Mouse (Mus musculus): Measurements from ENCODE around the gene Il17re. TPM values are rescaled to one million over a fixed set of nuclear protein-coding genes. Genes with fewer than 3 reads are reported as not detected.

The Il17re gene
- total RNA-seq, 2 experiments from 2014 or later, result 0.26 to 0.30 TPM

- no peak for DNase-seq (ENCODE audit: low spot score)
These were observed 25.4 kb downstream of the Il17re start for GRCm38 (mm10) chr6:113483729-113484128.

GRCm38 (mm10) chr6:113487125-113487576 lies 28.9 kb downstream of the Il17re start:
- peak; percentile 63 for DNase-seq (ENCODE audit: low spot score)

- DNase-seq (ENCODE audit: low spot score), result no peak
These were observed 31.1 kb downstream of the Il17re start for GRCm38 (mm10) chr6:113489410-113489809.

- DNase-seq (ENCODE audit: low spot score), result no peak
These were observed 34.0 kb downstream of the Il17re start for GRCm38 (mm10) chr6:113492101-113492864.

- peak; percentile 66 for DNase-seq (ENCODE audit: low spot score)
These were observed 36.0 kb downstream of the Il17re start for GRCm38 (mm10) chr6:113494258-113494788.

- DNase-seq (ENCODE audit: low spot score), result no peak
These were observed 36.9 kb downstream of the Il17re start for GRCm38 (mm10) chr6:113495071-113495675.

GRCm38 (mm10) chr6:113499346-113499745 lies 41.1 kb downstream of the Il17re start:
- DNase-seq (ENCODE audit: low spot score), result no peak

- DNase-seq (ENCODE audit: low spot score), result no peak
These were observed 43.3 kb downstream of the Il17re start, which contains the start of gene Prrt3 for GRCm38 (mm10) chr6:113501388-113502084. Gene Prrt3, minus strand, starts transcription at chr6:113501931.

- DNase-seq (ENCODE audit: low spot score), result no peak
These were observed 44.5 kb downstream of the Il17re start for GRCm38 (mm10) chr6:113502801-113503200.

GRCm38 (mm10) chr6:113505689-113506088 lies 47.4 kb downstream of the Il17re start:
- DNase-seq (ENCODE audit: low spot score), result no peak

GRCm38 (mm10) chr6:113507130-113507529 lies 48.8 kb downstream of the Il17re start:
- no peak for DNase-seq (ENCODE audit: low spot score)

GRCm38 (mm10) chr6:113508272-113508946 lies 50.1 kb downstream of the Il17re start:
- DNase-seq (ENCODE audit: low spot score), result peak; percentile 81

- DNase-seq (ENCODE audit: low spot score), result peak; percentile 63
These were observed 50.6 kb downstream of the Il17re start for GRCm38 (mm10) chr6:113508947-113509280.

GRCm38 (mm10) chr6:113513944-113514343 lies 55.7 kb downstream of the Il17re start:
- DNase-seq (ENCODE audit: low spot score), result no peak

GRCm38 (mm10) chr6:113514600-113514999 lies 56.3 kb downstream of the Il17re start:
- no peak for DNase-seq (ENCODE audit: low spot score)

GRCm38 (mm10) chr6:113517434-113518080 lies 59.3 kb downstream of the Il17re start:
- DNase-seq (ENCODE audit: low spot score), result no peak

Small RNAs within 50 kb of the gene (microRNA-seq; reads per million reads assigned to microRNA genes)
- not detected for gene Gm24387

Other genes starting within 250 kb of the Il17re start
- gene Mtmr14, start 220.6 kb upstream of the Il17re start, total RNA-seq (2021), result 10 to 100 TPM; 12.5 to 14.2 TPM
- under 1 TPM in 1 of 2 experiments, not detected in 1; 0.26 TPM for gene Cpne9, start 176.2 kb upstream of the Il17re start, total RNA-seq (2021)
- gene Brpf1, start 151.3 kb upstream of the Il17re start, total RNA-seq (2021), result 1 to 10 TPM; 9.7 to 9.8 TPM
- gene Ogg1, start 131.5 kb upstream of the Il17re start, total RNA-seq (2021), result 1 to 10 TPM; 5.6 to 5.8 TPM
- 10 to 100 TPM; 39.0 to 42.9 TPM for gene Camk1, start 114.5 kb upstream of the Il17re start, total RNA-seq (2021)
- gene Tada3, start 80.6 kb upstream of the Il17re start, total RNA-seq (2021), result 10 to 100 TPM; 14.6 to 15.3 TPM
- gene Arpc4, start 80.4 kb upstream of the Il17re start, total RNA-seq (2021), result 10 to 100 TPM; 50.8 to 52.6 TPM
- under 1 TPM; 0.52 to 0.82 TPM for gene Ttll3, start 69.2 kb upstream of the Il17re start, total RNA-seq (2021)
- 10 to 100 TPM in 1 of 2 experiments, 1 to 10 TPM in 1; 9.2 to 11.1 TPM for gene Rpusd3, start 39.1 kb upstream of the Il17re start, total RNA-seq (2021)
- gene Cidec, start 22.7 kb upstream of the Il17re start, total RNA-seq (2021), result 10 to 100 TPM in 1 of 2 experiments, 1 to 10 TPM in 1; 9.9 to 17.2 TPM
- 10 to 100 TPM; 28.2 to 28.9 TPM for gene Jagn1, start 15.9 kb upstream of the Il17re start, total RNA-seq (2021)
- gene Il17rc, start 12.9 kb downstream of the Il17re start, total RNA-seq (2021), result 1 to 10 TPM; 3.8 to 4.9 TPM
- gene Creld1, start 24.8 kb downstream of the Il17re start, total RNA-seq (2021), result 10 to 100 TPM; 42.1 to 45.1 TPM
- gene Prrt3, start 43.4 kb downstream of the Il17re start, total RNA-seq (2021), result under 1 TPM in 1 of 2 experiments, not detected in 1; 0.07 TPM
- gene Emc3, start 73.2 kb downstream of the Il17re start, total RNA-seq (2021), result 10 to 100 TPM; 53.8 to 59.1 TPM
- gene Fancd2, start 73.2 kb downstream of the Il17re start, total RNA-seq (2021), result under 1 TPM; 0.09 to 0.32 TPM
- gene Fancd2os, start 142.2 kb downstream of the Il17re start, total RNA-seq (2021), result not detected
- 10 to 100 TPM; 40.7 to 41.1 TPM for gene Brk1, start 146.3 kb downstream of the Il17re start, total RNA-seq (2021)
- 1 to 10 TPM; 4.2 to 5.0 TPM for gene Vhl, start 165.5 kb downstream of the Il17re start, total RNA-seq (2021)
- 1 to 10 TPM; 4.6 to 9.0 TPM for gene Irak2, start 180.0 kb downstream of the Il17re start, total RNA-seq (2021)
- 10 to 100 TPM; 38.0 to 47.5 TPM for gene Tatdn2, start 238.6 kb downstream of the Il17re start, total RNA-seq (2021)

All from gastrocnemius, adult 18-20 months (tissue).